8 mouse cellular contexts compared by ENCODE assay signal in genomic region chr7:140956556-140956869, GRCm38 (mm10). TPM values are rescaled to one million over a fixed set of nuclear protein-coding genes. Genes with fewer than 3 reads are reported as not detected.
DNase-seq lines count a peak whose midpoint lies in the region; ATAC-seq and TF ChIP-seq lines count a peak whose summit lies in the region.
"Had no signal": no experiment of that assay in that cellular context is flagged by ENCODE, and none has a peak within 500 bp of the region (broad histone marks: within the 10 kb centered on the region; RNA-seq: fewer than 3 reads in every experiment).

No protein-coding gene starts in this region.

- peak overlapping the region; percentile 88 for H3K4me2 ChIP-seq in kidney, embryonic 15.5 days
- H3K4me2 ChIP-seq in liver, embryonic 12.5 days, result peak overlapping the region; percentile 66

- H3K9me3 ChIP-seq in kidney, embryonic 15.5 days (replicated peaks), result no peaks in the 10 kb centered on the region
- H3K9me3 ChIP-seq in liver, embryonic 12.5 days (replicated peaks), result no peaks in the 10 kb centered on the region

- no peak for DNase-seq in kidney, postnatal 10 days
- DNase-seq in ES-CJ7 (ENCODE audit: low read depth, low spot score), result peak; percentile 52
- DNase-seq in urinary bladder, adult 2 months (ENCODE audit: low spot score), result no peak
- DNase-seq in ovary, adult 18-20 months (ENCODE audit: low spot score), result no peak
- DNase-seq: cerebellum, adult 9-10 months had no signal

- H3K4me1 ChIP-seq in kidney, embryonic 15.5 days, result peaks cover 60% of the 10 kb centered on the region
- peaks cover 30% of the 10 kb centered on the region for H3K4me1 ChIP-seq in bone marrow macrophage, adult 2 months (ENCODE audit: control insufficient read depth, insufficient read depth, low read length)
- peaks cover 61% of the 10 kb centered on the region for H3K4me1 ChIP-seq in liver, embryonic 12.5 days

- no peak overlapping the region for H3K4me3 ChIP-seq in kidney, embryonic 15.5 days (replicated peaks)
- H3K4me3 ChIP-seq in bone marrow macrophage, adult 2 months (ENCODE audit: insufficient read depth, low read length), result peak overlapping the region; percentile 78; the same call in 1 of the 2 replicates
- no peak overlapping the region for H3K4me3 ChIP-seq in liver, embryonic 12.5 days

- no peak for TF ChIP-seq POLR2A in bone marrow macrophage, adult 2 months (IDR thresholded peaks at IDR 0.05; ENCODE audit: borderline replicate concordance, low read depth, low read length)

- TF ChIP-seq CTCF in bone marrow macrophage, adult 2 months (IDR thresholded peaks at IDR 0.05; ENCODE audit: low read depth, low read length), result no peak

- ATAC-seq in kidney, embryonic 15.5 days (replicated peaks; ENCODE audit: low FRiP score), result no peak
- ATAC-seq in liver, embryonic 12.5 days, result no peak

- H3K27me3 ChIP-seq in kidney, embryonic 15.5 days, result no peaks in the 10 kb centered on the region
- no peaks in the 10 kb centered on the region for H3K27me3 ChIP-seq in liver, embryonic 12.5 days (replicated peaks)

- 39% methylated on average over 6 of the region's 6 CpGs for WGBS in kidney, embryonic 15.5 days
- 65% methylated on average over 6 of the region's 6 CpGs for WGBS in liver, embryonic 12.5 days (ENCODE audit: insufficient replicate concordance)

- H3K9ac ChIP-seq in kidney, embryonic 15.5 days, result peak overlapping the region; percentile 12; the same call in 1 of the 2 replicates
- no peak overlapping the region for H3K9ac ChIP-seq in liver, embryonic 12.5 days

- H3K27ac ChIP-seq in kidney, embryonic 15.5 days, result peak overlapping the region; percentile 94
- peak overlapping the region; percentile 87 for H3K27ac ChIP-seq in bone marrow macrophage, adult 2 months (ENCODE audit: insufficient read depth, low read depth, low read length)
- H3K27ac ChIP-seq in liver, embryonic 12.5 days, result peak overlapping the region; percentile 79

- peaks cover 9% of the 10 kb centered on the region; the same call in 1 of the 2 replicates for H3K36me3 ChIP-seq in kidney, embryonic 15.5 days
- peaks cover 7% of the 10 kb centered on the region; the same call in 1 of the 2 replicates for H3K36me3 ChIP-seq in liver, embryonic 12.5 days

RNA-seq across cellular contexts. Expression of gene Ifitm2, which starts 0.7 kb away (rescaled TPM):
- polyA plus RNA-seq in kidney, embryonic 15.5 days (2015; fragmentation: Nextera tagmentation; extraction: Ambion mirVana), result 897 and 954 TPM in 2 replicates
- polyA plus RNA-seq in bone marrow macrophage, adult 2 months (2012; ENCODE audit: insufficient read depth, insufficient read length, missing spikeins), result 1,477 and 1,645 TPM in 2 replicates
- polyA plus RNA-seq in liver, embryonic 12.5 days (2016; fragmentation: Nextera tagmentation; extraction: Ambion mirVana), result 355 TPM in 2 replicates
- polyA plus RNA-seq in urinary bladder, adult 2 months (2012; rRNA removed), result 860 and 924 TPM in 2 replicates

RNA-seq across cellular contexts. Expression of gene Gm45717, which starts 0.8 kb away (rescaled TPM):
- polyA plus RNA-seq in kidney, embryonic 15.5 days (2015; fragmentation: Nextera tagmentation; extraction: Ambion mirVana), result 0.39 TPM in 1 of 2 replicates, not detected in the other
- polyA plus RNA-seq in bone marrow macrophage, adult 2 months (2012; ENCODE audit: insufficient read depth, insufficient read length, missing spikeins), result 1.2 and 8.8 TPM in 2 replicates
- polyA plus RNA-seq in liver, embryonic 12.5 days (2016; fragmentation: Nextera tagmentation; extraction: Ambion mirVana), result not detected in 2 replicates
- polyA plus RNA-seq in urinary bladder, adult 2 months (2012; rRNA removed), result not detected in 2 replicates

RNA-seq across cellular contexts. Expression of gene Ifitm5, which starts 6.4 kb away (rescaled TPM):
- polyA plus RNA-seq in kidney, embryonic 15.5 days (2015; fragmentation: Nextera tagmentation; extraction: Ambion mirVana), result 4.3 and 21.7 TPM in 2 replicates
- 1.8 and 1.9 TPM in 2 replicates for polyA plus RNA-seq in bone marrow macrophage, adult 2 months (2012; ENCODE audit: insufficient read depth, insufficient read length, missing spikeins)
- polyA plus RNA-seq in liver, embryonic 12.5 days (2016; fragmentation: Nextera tagmentation; extraction: Ambion mirVana), result 0.94 and 0.99 TPM in 2 replicates
- 1.3 and 1.7 TPM in 2 replicates for polyA plus RNA-seq in urinary bladder, adult 2 months (2012; rRNA removed)

RNA-seq across cellular contexts. Expression of gene Ifitm1, which starts 10.5 kb away (rescaled TPM):
- polyA plus RNA-seq in kidney, embryonic 15.5 days (2015; fragmentation: Nextera tagmentation; extraction: Ambion mirVana), result 55.2 and 59.7 TPM in 2 replicates
- 31.2 and 38.0 TPM in 2 replicates for polyA plus RNA-seq in bone marrow macrophage, adult 2 months (2012; ENCODE audit: insufficient read depth, insufficient read length, missing spikeins)
- 19.5 and 23.4 TPM in 2 replicates for polyA plus RNA-seq in liver, embryonic 12.5 days (2016; fragmentation: Nextera tagmentation; extraction: Ambion mirVana)
- 240 and 346 TPM in 2 replicates for polyA plus RNA-seq in urinary bladder, adult 2 months (2012; rRNA removed)

RNA-seq across cellular contexts. Expression of gene Pgghg, which starts 15.3 kb away (rescaled TPM):
- polyA plus RNA-seq in kidney, embryonic 15.5 days (2015; fragmentation: Nextera tagmentation; extraction: Ambion mirVana), result 19.5 and 23.5 TPM in 2 replicates
- 11.5 and 13.8 TPM in 2 replicates for polyA plus RNA-seq in bone marrow macrophage, adult 2 months (2012; ENCODE audit: insufficient read depth, insufficient read length, missing spikeins)
- polyA plus RNA-seq in liver, embryonic 12.5 days (2016; fragmentation: Nextera tagmentation; extraction: Ambion mirVana), result 7.8 and 7.9 TPM in 2 replicates
- 41.5 and 49.5 TPM in 2 replicates for polyA plus RNA-seq in urinary bladder, adult 2 months (2012; rRNA removed)
